Mouse (Mus musculus) liver, adult 10 weeks (tissue): ENCODE results near the gene Sec23ip. TPM values are rescaled to one million over a fixed set of nuclear protein-coding genes. Genes with fewer than 3 reads are reported as not detected.

Source experiments
- polyA plus RNA-seq: library from polyadenylated mRNA; stranded (reverse); fragments of 350-450 nt; fragmentation: Illumina TruSeq; extraction: RNeasy Lipid Tissue Mini Kit (QIAGEN cat#74804); gene quantifications from one replicate; pipeline ENCODE4 v1.2.3, GENCODE M21; 2014; ENCODE audit warnings: low read depth, low replicate concordance

The Sec23ip gene
- 14.8 TPM for polyA plus RNA-seq

GRCm38 (mm10) chr7:128744684-128745485 is at the start of gene Sec23ip:
Gene Sec23ip, plus strand, starts transcription at chr7:128744943.

DNA sequence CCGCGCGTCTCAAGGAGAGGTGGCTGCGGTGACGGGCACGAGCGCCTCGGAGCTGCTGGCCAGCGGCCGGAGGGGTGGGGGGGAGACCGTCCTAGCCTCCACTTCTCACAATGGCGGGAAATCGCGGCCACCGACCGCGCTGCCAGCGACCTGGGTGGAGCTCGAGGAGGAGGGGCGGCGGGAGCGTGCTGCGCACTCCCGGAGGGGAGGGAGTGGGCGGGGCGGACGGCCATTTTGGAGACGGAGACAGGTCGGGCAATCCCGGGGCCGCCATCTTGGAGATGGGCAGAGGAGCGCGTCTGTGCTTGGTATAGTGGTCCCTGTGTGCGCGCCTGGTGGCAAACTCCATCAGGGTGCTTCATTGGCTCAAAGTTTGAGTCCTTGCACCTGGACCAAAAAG is 4.4 kb upstream of the Sec23ip start, which contains the start of gene Mcmbp:
Gene Mcmbp (minus strand): TSS at position 162 of the 400 bp plus-strand sequence.

Other genes with a start within 250 kb of the Sec23ip start
- 8.6 TPM for gene Bag3, start 221.3 kb upstream of the Sec23ip start, polyA plus RNA-seq
- gene Inpp5f, start 133.6 kb upstream of the Sec23ip start, polyA plus RNA-seq: 28.6 TPM
- 13.4 TPM for gene Mcmbp, start 4.4 kb upstream of the Sec23ip start, polyA plus RNA-seq